Mouse (Mus musculus) small intestine, adult 2 months (tissue): Measurements from ENCODE around the gene Rapsn.

Experiments used
- CTCF ChIP-seq: fragments of 200-500 bp; IDR thresholded peaks from 2 replicates; pipeline ENCODE4 v1.5.1; 2012; ENCODE audit warnings: low read depth, mild to moderate bottlenecking, control low read depth, inconsistent platforms, low read length, moderate library complexity, mixed read lengths; ENCODE audit not compliant: insufficient replicate concordance, insufficient read length; ENCODE audit errors: extremely low read depth
- POLR2A ChIP-seq: fragments of 200-500 bp; IDR thresholded peaks from 2 replicates; pipeline ENCODE4 v1.6.1; 2012; ENCODE audit warnings: low read depth, mild to moderate bottlenecking, control low read depth, inconsistent platforms, low read length, moderate library complexity

- TF ChIP-seq POLR2A, result peak; percentile 66; the same call in 1 of the 2 replicates
- TF ChIP-seq CTCF, result no peak; the same call in 1 of the 2 replicates
Measured at GRCm38 (mm10) chr2:91053934-91054382, 18.5 kb downstream of the Rapsn start, which contains the start of gene Psmc3.
